Comparison of ENCODE assay signal across 11 mouse cellular contexts in genomic region chr15:99318861-99319410, GRCm38 (mm10). TPM values are rescaled to one million over a fixed set of nuclear protein-coding genes. Genes with fewer than 3 reads are reported as not detected.
DNase-seq lines count a peak whose midpoint lies in the region; ATAC-seq lines count a peak whose summit lies in the region.
"Had no signal": no experiment of that assay in that cellular context is flagged by ENCODE, and none has a peak within 500 bp of the region (broad histone marks: within the 10 kb centered on the region; RNA-seq: fewer than 3 reads in every experiment).

No protein-coding gene starts in this region.

- no peak for DNase-seq in B cell, adult 2 months
- DNase-seq in frontal cortex, postnatal 36 days (ENCODE audit: low spot score in 2 of 2), result no peak
- DNase-seq: thymus, adult 18-20 months had no signal

- 79% methylated on average over 14 of the region's 14 CpGs for WGBS in heart, embryonic 14.5 days
- WGBS in heart, embryonic 11.5 days (ENCODE audit: insufficient replicate concordance), result 84% methylated on average over 13 of the region's 14 CpGs
- WGBS in hindbrain, embryonic 16.5 days, result 80% methylated on average over 14 of the region's 14 CpGs

- peaks cover 0 to 11% of the 10 kb centered on the region in 2 experiments; a peak in 3 of 4 replicates for H3K4me1 ChIP-seq in heart, embryonic 14.5 days (ENCODE audit: control insufficient read depth in 2 of 2, insufficient read depth in 2 of 2, low read length in 2 of 2)
- no peaks in the 10 kb centered on the region for H3K4me1 ChIP-seq in heart, embryonic 11.5 days (ENCODE audit: control insufficient read depth, insufficient read depth, low read length)
- peaks cover 48% of the 10 kb centered on the region for H3K4me1 ChIP-seq in megakaryocyte, embryonic 14.5 days
- H3K4me1 ChIP-seq in hindbrain, embryonic 16.5 days (ENCODE audit: control insufficient read depth, insufficient read depth, low read depth, low read length), result no peaks in the 10 kb centered on the region; the same call in 1 of the 2 replicates
- H3K4me1 ChIP-seq: hindbrain, embryonic 15.5 days had no signal

- H3K4me2 ChIP-seq in heart, embryonic 14.5 days (ENCODE audit: low read length), result no peak overlapping the region
- H3K4me2 ChIP-seq in heart, embryonic 11.5 days, result no peak overlapping the region
- H3K4me2 ChIP-seq in hindbrain, embryonic 16.5 days (ENCODE audit: low read length), result no peak overlapping the region
- H3K4me2 ChIP-seq: hindbrain, embryonic 15.5 days; midbrain, embryonic 11.5 days had no signal

- peak overlapping the region; percentile 58 to 83; a peak in 3 of 4 replicates for H3K27ac ChIP-seq in heart, embryonic 14.5 days (replicated peaks in 1 of 2; ENCODE audit: control insufficient read depth in 1 of 2, insufficient read depth in 1 of 2, low read depth in 2 of 2, low read length in 2 of 2)
- H3K27ac ChIP-seq in heart, embryonic 11.5 days (ENCODE audit: low read depth, low read length), result no peak overlapping the region
- H3K27ac ChIP-seq in hindbrain, embryonic 16.5 days (ENCODE audit: low read depth, low read length), result peak overlapping the region; percentile 41

- no peak overlapping the region for H3K4me3 ChIP-seq in heart, embryonic 14.5 days (ENCODE audit: control insufficient read depth in 1 of 2, insufficient read depth in 1 of 2, low read depth in 1 of 2, low read length in 2 of 2)
- no peak overlapping the region for H3K4me3 ChIP-seq in heart, embryonic 11.5 days (ENCODE audit: low read depth, low read length)
- H3K4me3 ChIP-seq in megakaryocyte, embryonic 14.5 days (replicated peaks), result peak overlapping the region; percentile 54
- H3K4me3 ChIP-seq in hindbrain, embryonic 16.5 days (ENCODE audit: low read length), result no peak overlapping the region
- H3K4me3 ChIP-seq: hindbrain, embryonic 15.5 days had no signal

- no peaks in the 10 kb centered on the region for H3K27me3 ChIP-seq in heart, embryonic 14.5 days (ENCODE audit: control insufficient read depth, insufficient read depth, low read length)
- H3K27me3 ChIP-seq in heart, embryonic 11.5 days (ENCODE audit: control insufficient read depth, insufficient read depth, low read length), result no peaks in the 10 kb centered on the region
- no peaks in the 10 kb centered on the region for H3K27me3 ChIP-seq in megakaryocyte, embryonic 14.5 days (replicated peaks)
- no peaks in the 10 kb centered on the region for H3K27me3 ChIP-seq in hindbrain, embryonic 16.5 days (replicated peaks; ENCODE audit: control insufficient read depth, insufficient read depth, low read length)
- H3K27me3 ChIP-seq: hindbrain, embryonic 15.5 days had no signal

- no peak overlapping the region for H3K9ac ChIP-seq in heart, embryonic 14.5 days (ENCODE audit: low read length)
- no peak overlapping the region for H3K9ac ChIP-seq in heart, embryonic 11.5 days (ENCODE audit: low read depth, low read length)
- H3K9ac ChIP-seq in hindbrain, embryonic 16.5 days (ENCODE audit: low read depth, low read length), result peak overlapping the region; percentile 17; the same call in 1 of the 2 replicates
- H3K9ac ChIP-seq: hindbrain, embryonic 15.5 days had no signal

- H3K9me3 ChIP-seq in heart, embryonic 14.5 days (ENCODE audit: control insufficient read depth, low read length), result no peaks in the 10 kb centered on the region
- no peaks in the 10 kb centered on the region for H3K9me3 ChIP-seq in heart, embryonic 11.5 days (replicated peaks; ENCODE audit: control insufficient read depth, low read length)
- H3K9me3 ChIP-seq in megakaryocyte, embryonic 14.5 days, result no peaks in the 10 kb centered on the region
- H3K9me3 ChIP-seq in hindbrain, embryonic 16.5 days (ENCODE audit: control insufficient read depth, low read length), result no peaks in the 10 kb centered on the region
- H3K9me3 ChIP-seq: hindbrain, embryonic 15.5 days had no signal

- ATAC-seq in heart, embryonic 14.5 days (ENCODE audit: insufficient number of reproducible peaks, insufficient read depth, low FRiP score, low read depth), result no peak
- ATAC-seq in heart, embryonic 11.5 days (replicated peaks; ENCODE audit: insufficient number of reproducible peaks, low FRiP score, low TSS enrichment), result no peak
- ATAC-seq in megakaryocyte, adult 5-6 weeks (ENCODE audit: poor library complexity, severe bottlenecking), result no peak
- ATAC-seq in hindbrain, embryonic 16.5 days, result no peak
- ATAC-seq in erythroid progenitor cell, adult 5-6 weeks (replicated peaks; ENCODE audit: low FRiP score, poor library complexity, severe bottlenecking), result no peak

- H3K36me3 ChIP-seq in heart, embryonic 14.5 days (ENCODE audit: control insufficient read depth, insufficient read depth, low read length), result peaks cover 98% of the 10 kb centered on the region
- peaks cover 38% of the 10 kb centered on the region for H3K36me3 ChIP-seq in heart, embryonic 11.5 days (ENCODE audit: control insufficient read depth, insufficient read depth, low read length)
- peaks cover 99% of the 10 kb centered on the region for H3K36me3 ChIP-seq in megakaryocyte, embryonic 14.5 days (replicated peaks; ENCODE audit: low read length)
- H3K36me3 ChIP-seq in hindbrain, embryonic 16.5 days (ENCODE audit: control insufficient read depth, insufficient read depth, low read length), result peaks cover 51% of the 10 kb centered on the region

RNA-seq across cellular contexts. Expression of gene Fam186b, which starts 23.2 kb away (rescaled TPM):
- polyA plus RNA-seq in heart, embryonic 14.5 days (2014; fragmentation: Nextera tagmentation; extraction: Ambion mirVana), result 0.36 TPM in 1 of 2 replicates, not detected in the other
- 0.17 and 0.66 TPM in 2 replicates for polyA plus RNA-seq in heart, embryonic 11.5 days (2014; fragmentation: Nextera tagmentation; extraction: Ambion mirVana)
- not detected in 2 replicates for polyA plus RNA-seq in megakaryocyte, embryonic 14.5 days (2012; ENCODE audit: insufficient read depth, low replicate concordance)
- total RNA-seq in megakaryocyte, adult 5-6 weeks (2015), result not detected in 2 replicates
- not detected in 2 replicates for total RNA-seq in megakaryocyte, adult 5-6 weeks (2017)
- polyA plus RNA-seq in hindbrain, embryonic 16.5 days (2015; fragmentation: Nextera tagmentation; extraction: Ambion mirVana), result 0.85 and 1.2 TPM in 2 replicates
- not detected in 2 replicates for total RNA-seq in erythroid progenitor cell, adult 5-6 weeks (2015; ENCODE audit: low replicate concordance)
- total RNA-seq in erythroid progenitor cell, adult 5-6 weeks (2017; ENCODE audit: low replicate concordance), result not detected in 2 replicates

RNA-seq across cellular contexts. Expression of gene Prpf40b, which starts 24.0 kb away (rescaled TPM):
- polyA plus RNA-seq in heart, embryonic 14.5 days (2014; fragmentation: Nextera tagmentation; extraction: Ambion mirVana), result 31.2 and 38.0 TPM in 2 replicates
- polyA plus RNA-seq in heart, embryonic 11.5 days (2014; fragmentation: Nextera tagmentation; extraction: Ambion mirVana), result 34.6 and 37.4 TPM in 2 replicates
- 14.7 and 16.8 TPM in 2 replicates for polyA plus RNA-seq in megakaryocyte, embryonic 14.5 days (2012; ENCODE audit: insufficient read depth, low replicate concordance)
- 0.27 and 0.89 TPM in 2 replicates for total RNA-seq in megakaryocyte, adult 5-6 weeks (2015)
- 0.12 and 1.1 TPM in 2 replicates for total RNA-seq in megakaryocyte, adult 5-6 weeks (2017)
- 114 and 117 TPM in 2 replicates for polyA plus RNA-seq in hindbrain, embryonic 16.5 days (2015; fragmentation: Nextera tagmentation; extraction: Ambion mirVana)
- total RNA-seq in erythroid progenitor cell, adult 5-6 weeks (2015; ENCODE audit: low replicate concordance), result 4.0 TPM in 1 of 2 replicates, not detected in the other
- total RNA-seq in erythroid progenitor cell, adult 5-6 weeks (2017; ENCODE audit: low replicate concordance), result 1.0 TPM in 1 of 2 replicates, not detected in the other

RNA-seq across cellular contexts. Expression of gene Fmnl3, which starts 51.3 kb away (rescaled TPM):
- polyA plus RNA-seq in heart, embryonic 14.5 days (2014; fragmentation: Nextera tagmentation; extraction: Ambion mirVana), result 14.4 and 15.0 TPM in 2 replicates
- polyA plus RNA-seq in heart, embryonic 11.5 days (2014; fragmentation: Nextera tagmentation; extraction: Ambion mirVana), result 11.0 and 11.4 TPM in 2 replicates
- 4.4 and 6.8 TPM in 2 replicates for polyA plus RNA-seq in megakaryocyte, embryonic 14.5 days (2012; ENCODE audit: insufficient read depth, low replicate concordance)
- 7.9 and 10.1 TPM in 2 replicates for total RNA-seq in megakaryocyte, adult 5-6 weeks (2015)
- 11.4 and 16.3 TPM in 2 replicates for total RNA-seq in megakaryocyte, adult 5-6 weeks (2017)
- 7.4 and 9.7 TPM in 2 replicates for polyA plus RNA-seq in hindbrain, embryonic 16.5 days (2015; fragmentation: Nextera tagmentation; extraction: Ambion mirVana)
- total RNA-seq in erythroid progenitor cell, adult 5-6 weeks (2015; ENCODE audit: low replicate concordance), result 3.6 and 5.0 TPM in 2 replicates
- total RNA-seq in erythroid progenitor cell, adult 5-6 weeks (2017; ENCODE audit: low replicate concordance), result 1.5 and 2.7 TPM in 2 replicates
